Mouse (Mus musculus) central nervous system, embryonic 11.5 days (tissue): ENCODE measurements around the gene Ten1. TPM values are rescaled to one million over a fixed set of nuclear protein-coding genes. Genes with fewer than 3 reads are reported as not detected.

ENCODE experiments used
- polyA plus RNA-seq: library from polyadenylated mRNA; depleted of rRNA; stranded (reverse); fragments of >200 nt; gene quantifications from 2 replicates; pipeline ENCODE4 v1.2.3, GENCODE M21; 2012; rRNA removed

The Ten1 gene
- polyA plus RNA-seq, result 39.9 and 49.1 TPM in 2 replicates

DNA sequence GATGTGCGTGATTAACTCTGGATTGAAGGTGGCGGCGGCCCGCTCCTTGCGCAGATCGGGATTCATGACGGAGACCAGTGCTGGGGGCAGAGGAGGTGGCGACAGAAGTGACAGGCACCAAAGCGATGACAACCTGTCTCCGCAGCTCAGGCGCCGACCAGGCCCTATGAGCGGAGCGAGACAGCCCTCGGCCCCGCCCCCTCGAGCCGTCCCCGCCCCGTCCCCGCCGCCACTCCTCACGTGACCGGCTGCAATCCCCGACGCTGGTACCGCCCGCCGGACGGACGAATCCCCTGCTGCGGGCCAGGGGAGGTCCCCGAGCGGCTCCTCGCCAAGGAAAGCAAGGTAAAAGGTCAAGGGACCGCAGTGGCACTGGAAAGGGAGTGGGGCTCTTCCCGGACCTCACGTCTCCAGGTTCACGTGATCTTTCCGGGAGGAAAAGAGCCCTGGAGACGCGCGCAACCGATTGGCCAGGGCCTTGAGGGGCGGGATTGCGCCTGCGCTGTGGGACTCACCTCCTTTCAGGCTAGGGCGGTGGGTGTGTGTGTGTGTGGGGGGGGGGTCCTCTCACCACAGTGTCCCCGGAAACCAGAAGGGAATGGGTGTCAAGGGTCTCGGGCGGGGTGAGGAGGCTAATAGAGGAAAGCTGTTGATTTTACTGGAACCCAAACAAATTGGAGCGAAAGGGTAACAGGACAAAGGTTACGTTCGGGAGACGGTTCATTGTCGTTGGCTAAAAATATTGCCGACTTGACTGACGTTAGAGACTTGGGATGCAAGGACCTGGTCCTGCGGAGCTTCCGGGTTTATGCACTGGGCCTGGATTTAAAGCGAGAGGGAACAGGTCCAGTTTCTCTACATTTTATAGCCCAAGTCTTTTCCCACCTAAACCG is at the start of gene Ten1, which contains the start of gene Acox1:
Gene Ten1 (plus strand): TSS at position 217 of the 893 bp plus-strand sequence.
Gene Acox1 (minus strand): TSS at position 407 of the 893 bp plus-strand sequence.

GRCm38 (mm10) chr11:116167884-116168439 is 30.7 kb upstream of the Ten1 start, which contains the start of gene Fbf1:
Gene Fbf1 (minus strand): TSS chr11:116168166.

DNA sequence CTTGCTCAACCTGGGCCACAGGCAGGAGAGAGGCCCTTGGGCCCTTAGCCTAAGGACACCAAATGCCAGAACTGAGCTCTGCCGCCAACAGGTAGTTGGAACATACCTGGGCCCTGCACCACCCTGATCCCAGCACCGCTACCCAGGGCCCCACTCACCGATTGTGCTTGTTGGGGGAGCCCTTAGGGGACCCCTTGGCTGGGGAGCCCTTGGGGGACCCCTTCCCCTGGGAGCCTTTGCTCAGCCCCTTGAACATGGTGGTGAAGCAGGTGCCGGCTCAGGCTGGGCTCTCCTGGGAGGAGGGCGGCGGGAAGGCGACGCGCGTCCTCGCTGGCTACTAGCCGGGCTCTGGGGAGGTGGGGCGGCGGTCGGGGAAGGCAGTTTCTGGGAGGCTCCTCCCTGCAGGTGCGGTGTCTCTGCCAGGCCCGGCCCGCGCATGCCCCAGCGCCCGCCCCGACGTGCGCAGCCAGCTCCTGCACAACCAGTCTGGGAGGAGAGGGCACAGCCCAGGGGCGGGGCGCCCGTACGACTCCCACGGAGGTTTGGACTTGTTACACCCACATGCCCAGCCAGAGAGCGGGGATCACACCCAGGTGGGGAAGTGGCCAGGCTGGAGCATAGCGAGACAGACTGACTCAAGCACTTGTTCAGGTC is 39.2 kb downstream of the Ten1 start, which contains the start of gene Evpl:
Gene Evpl (minus strand): TSS at position 336 of the 654 bp plus-strand sequence.

Other genes with a start within 250 kb of the Ten1 start
- gene Itgb4, start 224.1 kb upstream of the Ten1 start, polyA plus RNA-seq, result 0.67 and 0.72 TPM in 2 replicates
- 72.5 and 76.2 TPM in 2 replicates for gene Galk1, start 186.1 kb upstream of the Ten1 start, polyA plus RNA-seq
- 838 and 897 TPM in 2 replicates for gene H3f3b, start 170.9 kb upstream of the Ten1 start, polyA plus RNA-seq
- gene Unk, start 168.5 kb upstream of the Ten1 start, polyA plus RNA-seq, result 57.1 and 63.4 TPM in 2 replicates
- 2.0 and 3.3 TPM in 2 replicates for gene Unc13d, start 120.9 kb upstream of the Ten1 start, polyA plus RNA-seq
- 42.1 and 67.0 TPM in 2 replicates for gene Wbp2, start 111.9 kb upstream of the Ten1 start, polyA plus RNA-seq
- 3.0 TPM in 2 replicates for gene Trim47, start 71.6 kb upstream of the Ten1 start, polyA plus RNA-seq
- gene Trim65, start 67.7 kb upstream of the Ten1 start, polyA plus RNA-seq, result 1.6 and 2.8 TPM in 2 replicates
- gene Mrpl38, start 60.0 kb upstream of the Ten1 start, polyA plus RNA-seq, result 41.1 and 57.1 TPM in 2 replicates
- 90.4 and 121 TPM in 2 replicates for gene Fbf1, start 30.7 kb upstream of the Ten1 start, polyA plus RNA-seq
- 25.4 and 35.0 TPM in 2 replicates for gene Acox1, start 190 bp downstream of the Ten1 start, polyA plus RNA-seq
- gene Evpl, start 39.2 kb downstream of the Ten1 start, polyA plus RNA-seq, result 0.63 and 0.73 TPM in 2 replicates
- 90.9 and 101 TPM in 2 replicates for gene Srp68, start 75.4 kb downstream of the Ten1 start, polyA plus RNA-seq
- 0.21 and 0.23 TPM in 2 replicates for gene Galr2, start 82.1 kb downstream of the Ten1 start, polyA plus RNA-seq
- 56.4 and 74.6 TPM in 2 replicates for gene Exoc7, start 108.4 kb downstream of the Ten1 start, polyA plus RNA-seq
- 6.3 and 10.8 TPM in 2 replicates for gene Foxj1, start 136.5 kb downstream of the Ten1 start, polyA plus RNA-seq
- gene Rnf157, start 214.2 kb downstream of the Ten1 start, polyA plus RNA-seq, result 16.4 and 30.4 TPM in 2 replicates
- gene Ubald2, start 235.2 kb downstream of the Ten1 start, polyA plus RNA-seq, result 91.3 and 135 TPM in 2 replicates